Mouse (Mus musculus) kidney, postnatal 25 days (tissue): ENCODE data around the gene Olfr961.
A peak's percentile ranks its signal among the peaks of the same experiment; 100 is the strongest.

Source experiments
- DNase-seq, 2 experiments: peaks; one replicate each; pipeline ENCODE4 v3.0.0; 2021; ENCODE audit warnings: mixed read lengths in 2 of 2

Olfr961 gene

GRCm38 (mm10) chr9:39644785-39645184 is at the start of gene Olfr961:
Gene Olfr961, plus strand, starts transcription at chr9:39645085.
- no peak for DNase-seq

- DNase-seq: no peak
These were observed 42.2 kb upstream of the Olfr961 start for GRCm38 (mm10) chr9:39602536-39603332.

GRCm38 (mm10) chr9:39603333-39603845 is 41.5 kb upstream of the Olfr961 start:
- no peak for DNase-seq

GRCm38 (mm10) chr9:39603999-39604453 is 40.9 kb upstream of the Olfr961 start, which contains the start of gene AW551984:
Gene AW551984, minus strand, starts transcription at chr9:39604403.
- no peak for DNase-seq

GRCm38 (mm10) chr9:39608497-39608896 is 36.4 kb upstream of the Olfr961 start:
- DNase-seq: no peak

GRCm38 (mm10) chr9:39610355-39610754 is 34.5 kb upstream of the Olfr961 start, which contains the start of gene Olfr148:
Gene Olfr148, plus strand, starts transcription at chr9:39610655.
- DNase-seq: no peak

- peak in 1 of 2 experiments; percentile 14 for DNase-seq
These were observed 32.9 kb upstream of the Olfr961 start for GRCm38 (mm10) chr9:39611953-39612352.

GRCm38 (mm10) chr9:39621073-39621472 is 23.8 kb upstream of the Olfr961 start, which contains the start of gene Olfr960:
Gene Olfr960, plus strand, starts transcription at chr9:39621373.
- no peak for DNase-seq

- DNase-seq: no peak
These were observed 21.1 kb upstream of the Olfr961 start for GRCm38 (mm10) chr9:39623783-39624182.

- DNase-seq: no peak
These were observed 20.2 kb upstream of the Olfr961 start for GRCm38 (mm10) chr9:39624711-39625110.

- DNase-seq: no peak
These were observed 15.8 kb upstream of the Olfr961 start for GRCm38 (mm10) chr9:39629069-39629468.

- no peak for DNase-seq
These were observed 10.8 kb upstream of the Olfr961 start for GRCm38 (mm10) chr9:39633913-39634594.

GRCm38 (mm10) chr9:39647382-39647781 is 2.5 kb downstream of the Olfr961 start:
- no peak for DNase-seq

- DNase-seq: no peak
These were observed 10.0 kb downstream of the Olfr961 start for GRCm38 (mm10) chr9:39654756-39655396.

GRCm38 (mm10) chr9:39666905-39667304 is 22.0 kb downstream of the Olfr961 start, which contains the start of gene Olfr963:
Gene Olfr963, plus strand, starts transcription at chr9:39667205.
- no peak for DNase-seq

GRCm38 (mm10) chr9:39669723-39670122 is 24.8 kb downstream of the Olfr961 start:
- no peak for DNase-seq

- no peak for DNase-seq
These were observed 29.9 kb downstream of the Olfr961 start for GRCm38 (mm10) chr9:39674820-39675219.

GRCm38 (mm10) chr9:39678557-39678956 is 33.7 kb downstream of the Olfr961 start:
- DNase-seq: no peak

- DNase-seq: no peak
These were observed 34.4 kb downstream of the Olfr961 start for GRCm38 (mm10) chr9:39679280-39679679.
